Mouse (Mus musculus) hindbrain, embryonic 15.5 days (tissue): ENCODE results near the gene Tigd3. TPM values are rescaled to one million over a fixed set of nuclear protein-coding genes. Genes with fewer than 3 reads are reported as not detected.

Source experiments
- ATAC-seq: fragments of 200-750 bp; cut with Nextera tagmentation; 2 replicates; pipeline ENCODE4 v1.8.0; 2017; ENCODE audit warnings: low read depth, moderate number of reproducible peaks, moderate TSS enrichment; ENCODE audit not compliant: low FRiP score
- H3K27ac ChIP-seq: fragments of 300-500 bp; sonication (generic); replicated peaks from 2 replicates; pipeline ENCODE4 v1.5.1; 2015; ENCODE audit warnings: mild to moderate bottlenecking, inconsistent platforms
- H3K27me3 ChIP-seq: fragments of 300-500 bp; sonication (generic); 2 replicates; pipeline ENCODE4 v1.6.1; 2015; ENCODE audit warnings: control low read depth, inconsistent platforms
- H3K36me3 ChIP-seq: fragments of 300-500 bp; sonication (generic); 2 replicates; pipeline ENCODE4 v1.6.1; 2015; ENCODE audit warnings: control low read depth, inconsistent platforms
- H3K4me1 ChIP-seq: fragments of 300-500 bp; sonication (generic); replicated peaks from 2 replicates; pipeline ENCODE4 v1.6.1; 2015; ENCODE audit warnings: control low read depth, inconsistent platforms
- H3K4me2 ChIP-seq: fragments of 300-500 bp; sonication (generic); 2 replicates; pipeline ENCODE4 v1.6.1; 2015; ENCODE audit warnings: moderate library complexity, mild to moderate bottlenecking, inconsistent platforms
- H3K4me3 ChIP-seq: fragments of 300-500 bp; sonication (generic); 2 replicates; pipeline ENCODE4 v1.5.1; 2015; ENCODE audit warnings: mild to moderate bottlenecking, inconsistent platforms
- H3K9ac ChIP-seq: fragments of 300-500 bp; sonication (generic); 2 replicates; pipeline ENCODE4 v1.6.1; 2015; ENCODE audit warnings: inconsistent platforms
- H3K9me3 ChIP-seq: fragments of 300-500 bp; sonication (generic); 2 replicates; pipeline ENCODE4 v1.6.1; 2016; ENCODE audit warnings: control low read depth, inconsistent platforms
- whole genome bisulfite sequencing: fragments of 180-500 bp; shearing (Covaris S2); methylation state at CpG from one replicate; pipeline ENCODE4 v1.1.7; 2015; 5-methylcytosine and 5-hydroxymethylcytosine counted together
- polyA plus RNA-seq: library from polyadenylated mRNA; unstranded; fragments of >200 nt; fragmentation: Nextera tagmentation; extraction: Ambion mirVana; gene quantifications from 2 replicates; pipeline ENCODE4 v1.2.1, GENCODE M21; 2015

The Tigd3 gene
- polyA plus RNA-seq, 1 experiment from 2014 or later: 11.7 TPM

DNA sequence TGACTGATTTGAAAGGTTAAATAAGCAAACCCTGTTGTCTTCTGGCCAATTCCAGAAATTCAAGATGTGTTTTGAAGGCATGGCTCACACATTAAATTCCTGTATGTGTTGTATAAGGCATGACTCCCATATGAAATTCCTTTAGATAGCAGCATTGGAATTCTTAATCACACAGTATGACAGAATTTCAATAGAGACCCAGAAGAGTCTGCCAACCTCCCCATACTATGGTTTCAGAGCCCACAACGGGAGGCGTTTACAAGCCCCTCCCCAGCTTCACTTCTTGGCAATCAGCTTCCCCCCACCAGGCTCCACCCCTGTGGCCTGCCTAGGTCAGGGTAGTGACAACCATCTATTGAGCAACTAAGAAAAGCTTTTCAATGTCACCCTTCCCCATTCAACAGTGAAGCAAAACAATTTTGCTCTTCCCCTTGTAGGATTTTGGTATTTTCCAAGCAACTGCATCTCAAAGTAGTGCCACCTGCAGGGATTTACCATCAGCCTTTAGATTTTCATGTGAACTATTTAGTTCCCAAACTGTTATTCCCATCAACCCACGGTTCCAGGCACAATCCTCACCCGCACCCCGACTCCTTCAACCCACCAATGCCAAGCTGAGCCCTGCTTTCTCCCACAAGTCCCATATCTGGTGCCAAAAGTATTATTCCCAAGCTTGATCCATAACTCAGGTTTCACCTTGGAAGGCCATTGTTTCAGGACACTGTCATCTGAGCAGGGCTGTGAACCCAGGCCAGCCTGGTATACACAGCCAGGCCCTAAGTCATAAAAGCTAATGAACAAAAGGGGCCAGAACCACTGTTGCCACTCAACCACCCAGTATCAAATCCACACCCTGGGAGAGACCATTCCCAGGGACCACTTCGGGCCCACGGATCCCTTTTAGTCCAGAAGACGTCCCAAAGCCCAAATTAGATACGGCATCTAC lies 50.9 kb downstream of the Tigd3 start:
- Histone ChIP-seq H3K4me2 (peak overlapping the region; percentile 7; the same call in 1 of the 2 replicates), H3K36me3 (no peaks in the 10 kb centered on the region), H3K9ac (no peak overlapping the region), H3K27ac (peak overlapping the region; percentile 21; the same call in 1 of the 2 replicates), H3K9me3 (no peaks in the 10 kb centered on the region), H3K4me3 (no peak overlapping the region), H3K27me3 (no peaks in the 10 kb centered on the region), H3K4me1 (peaks cover 58% of the 10 kb centered on the region)
- 52% methylated on average over 9 of the region's 9 CpGs for WGBS
- no peak for ATAC-seq

DNA sequence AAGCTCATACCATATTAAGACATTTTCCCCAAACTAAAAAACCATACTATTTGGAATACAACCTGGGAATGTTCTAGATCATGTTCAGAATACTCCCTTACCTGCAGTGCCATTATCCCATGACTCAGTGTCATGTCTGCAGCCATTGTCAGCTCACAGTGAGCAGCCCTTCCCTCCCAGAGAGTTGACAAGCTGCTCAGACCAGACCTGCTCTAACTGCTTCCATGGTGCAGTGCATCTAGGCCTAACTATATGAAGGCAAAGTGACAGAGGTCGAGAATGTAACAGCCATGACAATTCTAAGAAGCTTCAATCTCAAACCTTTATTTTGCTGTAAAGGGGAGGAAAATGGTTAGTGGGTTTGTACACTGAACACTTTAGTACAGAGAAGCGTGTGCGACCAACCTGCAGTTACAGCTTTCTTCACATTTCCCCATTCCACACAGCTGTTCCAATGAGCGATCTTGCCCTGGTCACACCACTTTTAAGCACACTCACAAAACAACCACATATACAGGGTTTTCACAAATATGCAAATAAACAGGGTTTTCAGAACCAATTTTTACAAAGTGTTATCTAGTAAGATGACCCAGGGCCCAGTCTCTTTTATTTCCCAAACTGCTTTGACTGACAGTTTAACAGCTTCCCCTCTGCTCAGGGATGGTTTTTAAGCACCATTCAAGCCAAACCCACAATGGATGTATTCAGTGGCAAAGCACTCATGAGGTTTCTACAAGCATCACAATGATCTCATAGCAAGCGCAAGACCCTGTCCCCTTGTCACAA lies 51.8 kb downstream of the Tigd3 start:
- H3K4me2 ChIP-seq: 0 out of 2 replicates have a peak overlapping the region, but pooled peaks have one; percentile 7
- no peaks in the 10 kb centered on the region for H3K36me3 ChIP-seq
- no peaks in the 10 kb centered on the region for H3K9me3 ChIP-seq
- ATAC-seq: no peak
- 0 out of 2 replicates have a peak overlapping the region, but pooled peaks have one; percentile 21 for H3K27ac ChIP-seq
- 37% methylated on average over 5 of the region's 5 CpGs for WGBS
- H3K27me3 ChIP-seq: no peaks in the 10 kb centered on the region
- H3K4me3 ChIP-seq: no peak overlapping the region
- no peak overlapping the region for H3K9ac ChIP-seq
- peaks cover 49% of the 10 kb centered on the region for H3K4me1 ChIP-seq

DNA sequence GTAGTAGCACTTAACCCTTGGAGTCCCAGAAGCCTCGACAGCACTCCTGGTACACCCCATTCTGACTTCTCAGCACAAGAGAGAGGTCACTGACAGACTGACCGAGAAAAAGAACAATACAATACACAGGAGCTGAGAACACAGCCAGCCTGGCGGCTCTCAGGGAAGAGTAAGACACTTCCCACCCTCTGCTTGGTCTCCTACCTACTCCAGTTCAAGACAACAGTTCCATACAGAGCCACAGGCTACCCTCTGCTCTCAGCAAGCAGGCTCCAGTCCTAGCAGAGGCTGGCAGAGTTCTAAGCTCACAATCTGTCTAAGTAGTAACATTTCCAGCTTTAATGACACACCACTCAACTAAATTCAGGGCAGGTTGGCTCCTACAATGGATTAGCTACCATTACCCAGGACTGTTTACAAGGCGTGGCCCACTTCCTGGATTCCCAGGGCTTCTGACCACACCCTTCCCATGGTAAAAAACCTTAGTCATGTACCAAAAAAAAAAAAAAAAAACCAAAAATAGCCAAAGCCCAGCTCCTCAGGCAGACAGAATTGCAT lies 52.5 kb downstream of the Tigd3 start:
- Histone ChIP-seq H3K27me3 (no peaks in the 10 kb centered on the region), H3K4me3 (no peak overlapping the region), H3K4me1 (peaks cover 42% of the 10 kb centered on the region), H3K9me3 (no peaks in the 10 kb centered on the region), H3K27ac (no peak overlapping the region), H3K4me2 (no peak overlapping the region), H3K36me3 (no peaks in the 10 kb centered on the region), H3K9ac (no peak overlapping the region)
- 39% methylated on average over 4 of the region's 4 CpGs for WGBS
- ATAC-seq: no peak

Other genes with a start within 250 kb of the Tigd3 start
- gene Sipa1, start 230.4 kb downstream of the Tigd3 start, polyA plus RNA-seq: 17.1 and 20.1 TPM in 2 replicates
- gene Map3k11, start 205.4 kb downstream of the Tigd3 start, polyA plus RNA-seq: 12.3 and 13.4 TPM in 2 replicates
- 23.9 and 26.7 TPM in 2 replicates for gene Pcnx3, start 205.2 kb downstream of the Tigd3 start, polyA plus RNA-seq
- gene Kcnk7, start 189.8 kb downstream of the Tigd3 start, polyA plus RNA-seq: 0.14 and 0.30 TPM in 2 replicates
- 15.5 and 19.7 TPM in 2 replicates for gene Ehbp1l1, start 167.8 kb downstream of the Tigd3 start, polyA plus RNA-seq
- gene Fam89b, start 164.5 kb downstream of the Tigd3 start, polyA plus RNA-seq: 139 and 149 TPM in 2 replicates
- 15.2 and 17.2 TPM in 2 replicates for gene Ltbp3, start 153.2 kb downstream of the Tigd3 start, polyA plus RNA-seq
- 79.7 and 92.6 TPM in 2 replicates for gene Scyl1, start 122.7 kb downstream of the Tigd3 start, polyA plus RNA-seq
- 17.6 and 18.0 TPM in 2 replicates for gene Frmd8, start 18.9 kb downstream of the Tigd3 start, polyA plus RNA-seq
- 2.6 TPM in 2 replicates for gene Slc25a45, start 16.3 kb downstream of the Tigd3 start, polyA plus RNA-seq
- 111 and 113 TPM in 2 replicates for gene Dpf2, start 18.9 kb upstream of the Tigd3 start, polyA plus RNA-seq
- gene Cdc42ep2, start 30.7 kb upstream of the Tigd3 start, polyA plus RNA-seq: 19.0 and 20.3 TPM in 2 replicates
- 26.7 and 28.1 TPM in 2 replicates for gene Pola2, start 70.1 kb upstream of the Tigd3 start, polyA plus RNA-seq
- not detected in 2 replicates for gene Slc22a20, start 92.0 kb upstream of the Tigd3 start, polyA plus RNA-seq
- 4.8 and 5.8 TPM in 2 replicates for gene Capn1, start 121.7 kb upstream of the Tigd3 start, polyA plus RNA-seq
- 32.9 and 39.8 TPM in 2 replicates for gene Syvn1, start 152.4 kb upstream of the Tigd3 start, polyA plus RNA-seq
- gene Mrpl49, start 163.6 kb upstream of the Tigd3 start, polyA plus RNA-seq: 62.3 and 64.4 TPM in 2 replicates
- 503 and 507 TPM in 2 replicates for gene Fau, start 163.7 kb upstream of the Tigd3 start, polyA plus RNA-seq
- 33.0 and 34.8 TPM in 2 replicates for gene Znhit2, start 167.0 kb upstream of the Tigd3 start, polyA plus RNA-seq
- gene Tm7sf2, start 174.2 kb upstream of the Tigd3 start, polyA plus RNA-seq: 58.6 and 60.1 TPM in 2 replicates
- 84.8 and 94.0 TPM in 2 replicates for gene Vps51, start 183.1 kb upstream of the Tigd3 start, polyA plus RNA-seq
- not detected in 2 replicates for gene Tmem262, start 185.9 kb upstream of the Tigd3 start, polyA plus RNA-seq
- 1.3 and 1.4 TPM in 2 replicates for gene Gm28374, start 188.1 kb upstream of the Tigd3 start, polyA plus RNA-seq
- 79.3 and 82.0 TPM in 2 replicates for gene Zfpl1, start 190.8 kb upstream of the Tigd3 start, polyA plus RNA-seq
- 8.4 and 9.6 TPM in 2 replicates for gene Cdca5, start 190.8 kb upstream of the Tigd3 start, polyA plus RNA-seq
- gene AC131692.1, start 200.3 kb upstream of the Tigd3 start, polyA plus RNA-seq: not detected in 2 replicates
- 0.54 and 0.60 TPM in 2 replicates for gene Naaladl1, start 211.6 kb upstream of the Tigd3 start, polyA plus RNA-seq
- gene Sac3d1, start 224.5 kb upstream of the Tigd3 start, polyA plus RNA-seq: 50.2 and 57.5 TPM in 2 replicates
- gene Snx15, start 234.2 kb upstream of the Tigd3 start, polyA plus RNA-seq: 61.7 and 65.4 TPM in 2 replicates
- not detected in 2 replicates for gene Batf2, start 246.8 kb upstream of the Tigd3 start, polyA plus RNA-seq
- 141 and 147 TPM in 2 replicates for gene Arl2, start 247.4 kb upstream of the Tigd3 start, polyA plus RNA-seq